Mouse (Mus musculus) stomach, postnatal 0 days (tissue): ENCODE measurements around the gene Golph3.

Experiments used
- CTCF ChIP-seq: IDR thresholded peaks from 2 replicates; pipeline ENCODE4 v1.5.1; 2016; ENCODE audit warnings: antibody characterized with exemption, low read depth, mild to moderate bottlenecking, moderate library complexity
- EP300 ChIP-seq: optimal IDR thresholded peaks from 2 replicates; pipeline ENCODE3; 2016; ENCODE audit warnings: antibody characterized with exemption

DNA sequence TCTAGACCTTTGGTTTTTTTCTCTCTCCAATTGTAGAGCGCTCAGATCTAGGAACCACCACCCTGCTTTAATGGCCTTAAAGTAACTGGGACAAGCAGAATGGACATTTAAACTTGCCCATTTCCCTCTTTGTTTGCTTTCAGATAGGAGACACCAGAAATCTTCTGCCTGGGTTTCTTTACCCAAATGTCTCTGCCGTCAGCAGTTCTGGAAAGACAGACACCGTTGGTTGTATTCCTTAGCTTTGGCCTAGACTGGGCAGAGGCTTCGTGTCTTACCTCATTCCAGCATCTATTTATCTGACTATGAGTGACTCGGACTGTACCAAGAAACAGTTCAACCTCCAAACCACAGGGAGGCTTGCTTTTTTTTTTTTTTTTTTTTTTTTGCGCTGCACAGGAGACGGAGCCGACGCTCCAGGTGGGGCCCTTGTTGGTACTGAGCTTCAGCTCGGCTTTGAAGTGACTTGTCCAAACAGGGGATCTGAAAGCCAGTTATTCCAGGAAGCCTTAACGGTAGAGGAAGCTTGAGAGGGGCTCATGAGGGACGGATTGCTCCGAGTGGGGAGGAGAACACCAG is 55.3 kb downstream of the Golph3 start:
- TF ChIP-seq EP300, result no peak
- TF ChIP-seq CTCF, result no peak
